Mouse (Mus musculus) erythroid progenitor cell, adult 5-6 weeks (primary cell): ENCODE measurements around the gene Cdk19. TPM values are rescaled to one million over a fixed set of nuclear protein-coding genes. Genes with fewer than 3 reads are reported as not detected.

Experiments
- ATAC-seq: replicated peaks from 2 replicates; pipeline ENCODE4 v1.8.0; 2016; ENCODE audit warnings: moderate number of reproducible peaks, mild to moderate bottlenecking, moderate TSS enrichment, inconsistent platforms; ENCODE audit not compliant: poor library complexity, low FRiP score, severe bottlenecking
- total RNA-seq, 2 experiments: library from RNA; stranded (forward) in 1 of 2; stranded (reverse) in 1 of 2; fragments of 150-400 nt in 1 of 2; fragments of 186-747, 209-891 nt in 1 of 2; gene quantifications; 2 replicates each; pipeline versions ENCODE4 v1.2.3 to v1.2.4; 2015 to 2017; ENCODE audit warnings: low replicate concordance in 2 of 2

Gene Cdk19
- total RNA-seq (2015; ENCODE audit: low replicate concordance) (31.4 and 36.9 TPM in 2 replicates), total RNA-seq (2017; ENCODE audit: low replicate concordance) (30.5 and 34.6 TPM in 2 replicates)

- ATAC-seq = no peak
Observed at GRCm38 (mm10) chr10:40339351-40339964, at the start of gene Cdk19. TSS of gene Cdk19 (plus strand) at chr10:40339564.

GRCm38 (mm10) chr10:40292640-40293039 lies 46.7 kb upstream of the Cdk19 start:
- no peak for ATAC-seq

- peak; percentile 85 for ATAC-seq
Observed at GRCm38 (mm10) chr10:40300648-40301171, 38.7 kb upstream of the Cdk19 start.

- peak; percentile 30 for ATAC-seq
Observed at GRCm38 (mm10) chr10:40301181-40302075, 37.9 kb upstream of the Cdk19 start.

- ATAC-seq = peak; percentile 91
Observed at GRCm38 (mm10) chr10:40302140-40302985, 37.0 kb upstream of the Cdk19 start, which contains the start of gene Amd1. TSS of gene Amd1 (minus strand) at chr10:40302186.

GRCm38 (mm10) chr10:40305989-40306388 lies 33.4 kb upstream of the Cdk19 start:
- ATAC-seq = no peak

- ATAC-seq = no peak
Observed at GRCm38 (mm10) chr10:40307826-40308583, 31.4 kb upstream of the Cdk19 start.

GRCm38 (mm10) chr10:40309884-40310635 lies 29.3 kb upstream of the Cdk19 start:
- ATAC-seq = peak; percentile 95

- ATAC-seq = no peak
Observed at GRCm38 (mm10) chr10:40312781-40313180, 26.6 kb upstream of the Cdk19 start.

GRCm38 (mm10) chr10:40316841-40317585 lies 22.4 kb upstream of the Cdk19 start:
- ATAC-seq = no peak

- no peak for ATAC-seq
Observed at GRCm38 (mm10) chr10:40320306-40320705, 19.1 kb upstream of the Cdk19 start.

GRCm38 (mm10) chr10:40328004-40328551 lies 11.3 kb upstream of the Cdk19 start:
- peak; percentile 98 for ATAC-seq

GRCm38 (mm10) chr10:40330262-40330661 lies 9.1 kb upstream of the Cdk19 start:
- ATAC-seq = no peak

- ATAC-seq = no peak
Observed at GRCm38 (mm10) chr10:40332864-40333263, 6.5 kb upstream of the Cdk19 start.

- no peak for ATAC-seq
Observed at GRCm38 (mm10) chr10:40342036-40342435, 2.7 kb downstream of the Cdk19 start.

GRCm38 (mm10) chr10:40346776-40347403 lies 7.5 kb downstream of the Cdk19 start:
- no peak for ATAC-seq

GRCm38 (mm10) chr10:40347461-40347954 lies 8.1 kb downstream of the Cdk19 start:
- ATAC-seq = peak; percentile 25; the same call in 1 of the 2 replicates
